Mouse (Mus musculus) 3134 (cell line): ENCODE measurements at regions not wholly inside any gene's neighbourhood (a gene's known extent, or its start where the extent isn't known, plus 50 kb on each side); places are given as distances from the start of the nearest gene placed in this dataset.
A peak's percentile ranks its signal among the peaks of the same experiment; 100 is the strongest.

Experiments
- DNase-seq: peaks from one replicate; pipeline ENCODE4 v3.0.0-alpha.2; 2011; ENCODE audit warnings: low spot score; ENCODE audit not compliant: insufficient read length; ENCODE audit errors: extremely low read depth

DNA sequence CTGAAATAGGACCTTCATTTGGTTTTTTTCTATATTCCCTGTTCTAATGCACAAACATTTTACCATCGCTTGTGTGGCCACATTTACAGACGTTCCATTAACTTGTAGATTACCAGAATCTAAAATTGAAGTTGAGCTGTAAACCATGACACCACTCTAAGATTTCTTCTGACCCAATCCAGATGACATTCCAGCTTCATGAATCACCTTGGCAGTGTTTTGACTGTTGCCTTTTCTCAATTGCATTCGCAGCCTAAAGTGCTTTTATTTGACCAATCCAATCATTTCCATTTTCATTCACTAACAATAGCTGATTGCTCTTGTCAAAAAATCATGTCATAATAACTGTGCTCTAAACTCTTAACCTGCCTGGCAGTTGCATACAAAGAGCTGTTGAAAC, 144.8 kb downstream of the Mdfic start:
- DNase-seq = peak; percentile 42

DNA sequence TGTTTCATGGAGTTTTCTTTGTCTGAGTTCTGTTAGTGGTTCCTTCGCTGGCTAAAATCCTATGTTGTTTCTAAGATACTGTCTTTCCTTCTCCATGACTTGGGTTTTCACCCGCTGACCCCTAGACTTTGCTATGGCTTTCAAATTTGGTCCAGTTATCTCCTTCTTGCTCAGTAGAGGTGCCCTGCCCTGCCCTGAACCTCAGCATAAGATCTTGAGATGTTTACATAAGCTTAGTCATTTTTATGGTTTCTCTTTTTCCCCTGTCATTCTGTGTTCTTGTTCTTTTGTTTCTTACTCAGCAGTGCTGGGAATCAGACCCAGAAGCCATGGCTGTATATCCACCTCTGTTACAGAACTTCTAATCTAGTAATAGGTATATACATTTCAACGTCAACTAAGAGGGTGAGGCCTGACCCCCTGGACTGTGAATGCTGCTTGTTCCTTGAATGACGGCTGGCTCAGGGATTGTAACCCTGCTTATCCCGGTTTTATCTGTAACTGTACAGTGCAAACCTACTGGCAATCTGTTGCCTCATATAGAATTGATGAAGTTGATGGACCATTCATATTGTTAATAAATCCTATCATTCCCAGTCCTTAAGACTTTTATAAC, 161.9 kb downstream of the Mdfic start:
- no peak for DNase-seq

DNA sequence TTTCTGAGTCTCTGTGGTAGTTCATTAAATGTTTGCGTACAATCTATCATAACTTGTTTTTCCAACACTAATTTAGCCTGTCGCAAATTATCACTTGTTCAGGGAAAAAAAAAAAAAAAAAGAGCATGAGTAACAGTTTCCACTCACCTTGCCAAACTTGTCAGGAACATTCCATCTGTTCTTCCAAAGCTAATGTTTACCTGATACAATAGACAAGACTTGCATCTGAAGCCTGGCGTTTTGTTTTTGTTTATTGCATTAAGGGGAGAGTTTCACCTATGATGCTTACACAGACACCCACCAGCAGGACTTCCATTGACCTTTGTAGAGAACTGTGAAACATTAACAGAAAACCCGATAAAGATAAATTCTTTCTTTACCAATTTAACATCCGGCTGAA, 172.6 kb downstream of the Mdfic start:
- no peak for DNase-seq

DNA sequence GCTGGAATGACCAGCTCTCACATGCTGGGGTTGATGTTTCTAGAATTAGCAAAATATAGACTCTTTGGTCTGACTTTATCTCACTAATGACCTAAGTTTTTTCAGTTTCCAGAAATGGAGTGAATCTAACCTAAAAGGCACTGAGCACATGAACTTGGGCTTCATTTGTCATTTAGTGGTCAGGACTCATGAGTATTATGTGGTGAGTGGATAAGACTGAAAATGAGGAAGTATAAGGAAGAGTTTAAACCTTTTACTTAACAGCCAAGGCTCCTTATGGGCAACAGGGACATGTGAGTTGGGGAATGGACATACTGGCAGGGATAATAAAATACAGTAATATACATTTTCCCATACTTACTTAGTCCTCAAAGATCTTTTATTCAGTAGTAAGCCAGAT, 180.0 kb downstream of the Mdfic start:
- DNase-seq = no peak

DNA sequence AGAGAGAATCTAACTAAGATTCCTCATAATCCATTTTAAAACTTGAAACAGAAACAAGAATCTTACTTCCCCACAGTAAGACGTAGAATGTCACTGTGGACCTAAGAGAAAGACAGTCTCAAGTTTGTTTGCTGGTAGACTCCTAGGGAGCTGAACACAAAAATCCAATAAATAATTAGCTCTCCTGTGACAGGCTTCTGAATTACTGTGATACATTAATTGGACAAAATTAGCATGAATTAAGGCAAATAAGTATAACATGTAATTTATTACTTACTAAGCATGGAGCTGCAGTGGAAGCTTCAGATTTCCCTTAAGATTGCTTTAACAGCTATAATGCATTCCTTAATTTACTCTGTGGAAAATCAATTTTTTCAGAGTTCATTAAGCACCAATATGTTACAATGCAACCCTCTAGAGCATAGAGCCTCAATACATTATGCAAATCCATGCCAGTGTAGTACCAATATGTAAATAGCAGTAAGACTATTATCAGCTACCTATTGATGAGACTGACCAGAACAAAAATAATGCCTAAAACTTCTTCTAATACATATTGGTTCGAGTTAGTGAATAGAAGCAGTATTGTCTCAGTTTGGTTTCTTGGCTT, 182.3 kb downstream of the Mdfic start:
- DNase-seq = no peak

DNA sequence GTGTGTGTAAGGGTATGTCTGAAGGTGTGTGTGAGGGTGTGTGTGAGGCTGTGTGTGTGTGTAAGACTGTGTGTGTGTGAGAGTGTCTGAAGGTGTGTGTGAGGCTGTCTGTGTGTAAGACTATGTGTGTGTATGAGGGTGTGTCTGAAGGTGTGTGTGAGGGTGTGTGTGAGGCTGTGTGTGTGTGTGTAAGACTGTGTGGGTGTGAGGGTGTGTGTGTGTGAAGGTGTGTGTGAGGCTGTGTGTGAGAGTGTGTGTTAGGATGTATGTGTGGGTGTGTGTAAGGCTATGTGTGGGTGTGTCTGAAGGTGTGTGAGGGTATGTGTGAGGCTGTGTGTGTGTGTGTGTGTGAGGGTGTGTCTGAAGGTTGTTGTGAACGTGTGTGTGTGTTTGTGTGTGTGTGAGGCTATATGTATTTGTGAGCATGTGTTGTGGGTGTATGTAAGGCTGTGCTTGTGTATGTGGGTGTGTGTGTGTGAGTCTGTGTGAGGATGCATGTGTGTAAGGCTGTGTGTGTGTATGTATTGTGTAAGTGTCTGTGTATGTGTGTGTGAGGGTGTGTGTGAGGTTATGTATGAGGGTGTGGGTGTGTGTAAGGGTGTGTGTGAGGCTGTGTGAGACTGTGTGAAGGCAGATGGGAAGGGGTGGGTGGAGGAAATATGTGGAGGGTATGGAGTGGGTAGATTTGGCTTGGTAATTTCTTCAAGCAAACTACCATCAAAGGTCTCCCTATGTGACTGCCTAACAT, 190.1 kb downstream of the Mdfic start:
- no peak for DNase-seq

DNA sequence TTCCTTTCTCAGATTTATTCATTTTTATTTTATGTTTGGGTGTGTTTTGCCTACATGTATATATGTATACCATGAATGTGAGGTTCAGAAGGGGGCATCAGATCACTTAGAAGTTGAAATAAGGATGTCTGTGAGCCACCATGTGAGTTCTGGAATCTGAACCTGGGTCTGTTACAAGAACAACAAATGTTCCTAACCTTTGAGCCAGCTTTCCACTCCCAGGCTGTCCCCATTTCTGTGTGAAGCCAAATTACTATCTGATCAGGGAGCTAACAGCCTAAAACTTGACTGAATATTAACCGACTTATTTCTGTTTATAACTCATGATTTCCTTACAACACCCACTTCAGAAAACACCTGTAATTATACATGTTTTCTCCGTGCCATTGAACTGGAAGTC, 209.2 kb downstream of the Mdfic start:
- DNase-seq = no peak

DNA sequence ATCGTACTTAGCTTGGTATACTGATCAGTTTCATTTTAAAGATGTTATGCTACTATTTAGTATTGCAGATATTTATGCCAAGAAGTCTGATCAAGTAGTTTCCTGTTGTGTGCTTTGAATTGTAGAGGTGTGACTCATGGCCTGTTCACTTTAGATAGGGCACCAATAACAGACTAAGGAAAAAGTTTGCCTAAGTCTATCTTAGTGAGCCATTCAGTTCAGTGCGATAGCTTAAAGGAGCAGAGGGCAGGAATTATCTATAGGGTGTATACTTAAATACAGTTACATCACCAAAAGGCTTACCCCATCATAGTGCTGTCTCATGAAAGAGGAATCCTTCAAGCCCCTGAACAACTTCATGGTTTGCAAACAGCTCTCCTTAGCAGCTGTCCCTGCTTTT, 229.8 kb downstream of the Mdfic start:
- no peak for DNase-seq

DNA sequence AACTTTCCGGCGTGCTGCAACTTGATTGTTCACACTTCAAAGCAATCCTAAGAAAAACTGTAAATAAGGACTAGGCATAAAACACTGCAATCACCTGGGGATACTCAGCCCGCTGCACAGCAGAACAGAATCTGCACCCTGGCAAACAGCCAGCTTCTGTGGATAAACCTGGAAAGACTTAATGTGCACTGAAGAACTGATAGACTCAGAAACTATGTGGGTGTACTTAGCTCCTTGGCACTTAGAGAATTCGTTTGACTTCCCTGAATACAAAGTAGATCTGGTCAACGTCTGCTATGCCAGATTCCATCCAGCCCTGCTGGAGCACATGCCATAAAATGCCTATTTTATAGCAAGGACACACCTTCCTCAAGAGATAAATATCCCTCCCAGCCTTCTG, 266.9 kb downstream of the Mdfic start:
- DNase-seq = no peak
